Mouse (Mus musculus) CD4-positive helper T cell, adult 2 months (primary cell): ENCODE data around the gene Gm49721.
"Not testable (repeated sequence)": the region's sequence is repeated elsewhere in the genome, so short reads cannot be mapped to it uniquely, and the experiment has no call there.

Source experiments
- DNase-seq: peaks from one replicate; pipeline ENCODE4 v3.0.0-alpha.2; 2012; ENCODE audit warnings: low read depth, missing footprints, low spot score

Gene Gm49721

DNA sequence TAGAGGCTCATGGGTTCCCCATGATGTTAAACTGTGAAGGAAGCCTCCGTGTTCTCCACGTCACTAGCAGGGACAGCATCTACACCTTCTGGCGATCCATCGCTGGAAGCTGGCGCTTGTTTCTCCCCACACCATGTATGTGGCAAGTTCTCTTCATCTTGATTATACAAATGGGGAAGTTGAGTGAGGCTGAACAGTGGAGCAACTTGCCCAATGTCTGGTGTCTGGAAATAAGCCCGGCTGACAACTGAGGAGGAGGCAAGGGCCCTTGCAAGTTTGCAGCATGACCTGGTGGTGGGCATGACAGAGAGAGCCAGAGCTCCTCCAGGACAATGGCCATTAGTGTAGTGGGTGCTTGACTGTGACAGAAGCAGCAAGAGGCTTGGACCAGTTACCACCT, 96.8 kb downstream of the Gm49721 start:
- DNase-seq = not testable (repeated sequence)

DNA sequence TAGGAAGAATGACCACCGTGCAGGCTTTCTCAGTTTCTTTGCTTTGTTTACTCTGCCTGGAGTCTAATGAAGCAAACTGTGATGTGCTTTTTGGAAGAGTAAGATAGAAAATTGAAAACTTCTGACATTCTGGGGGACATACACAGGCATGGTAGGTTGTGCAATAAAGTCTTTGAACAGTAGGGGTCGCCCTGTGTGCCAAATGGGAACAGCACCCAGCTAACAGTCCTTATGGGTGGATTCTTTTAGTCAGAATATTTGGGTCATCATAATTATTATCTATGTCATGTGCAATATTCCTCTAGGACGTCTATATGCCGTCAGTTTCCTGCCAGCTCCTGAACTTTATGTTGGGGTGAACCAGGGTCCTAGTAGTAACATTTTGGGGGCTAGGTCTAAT, 100.9 kb downstream of the Gm49721 start:
- DNase-seq = not testable (repeated sequence)

DNA sequence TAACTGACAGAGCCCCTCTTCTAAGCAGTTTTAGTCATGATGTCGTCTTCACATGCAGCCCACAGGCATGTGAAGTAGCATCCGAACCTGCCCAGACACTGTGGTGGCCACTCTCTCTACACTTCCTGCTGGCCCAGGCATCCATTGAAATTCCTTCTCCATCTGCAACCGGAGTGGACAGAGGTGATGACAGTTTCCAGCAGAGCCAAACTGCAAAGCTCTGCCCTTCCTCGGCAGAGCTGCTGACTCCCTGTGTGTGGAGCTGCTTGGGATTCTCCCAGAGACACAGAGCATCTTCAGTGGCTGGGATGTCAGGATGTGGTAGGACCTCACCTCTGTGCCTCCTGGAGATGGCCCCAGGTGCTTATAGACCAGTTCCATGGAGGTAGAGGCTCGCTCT, 105.8 kb downstream of the Gm49721 start:
- not testable (repeated sequence) for DNase-seq

DNA sequence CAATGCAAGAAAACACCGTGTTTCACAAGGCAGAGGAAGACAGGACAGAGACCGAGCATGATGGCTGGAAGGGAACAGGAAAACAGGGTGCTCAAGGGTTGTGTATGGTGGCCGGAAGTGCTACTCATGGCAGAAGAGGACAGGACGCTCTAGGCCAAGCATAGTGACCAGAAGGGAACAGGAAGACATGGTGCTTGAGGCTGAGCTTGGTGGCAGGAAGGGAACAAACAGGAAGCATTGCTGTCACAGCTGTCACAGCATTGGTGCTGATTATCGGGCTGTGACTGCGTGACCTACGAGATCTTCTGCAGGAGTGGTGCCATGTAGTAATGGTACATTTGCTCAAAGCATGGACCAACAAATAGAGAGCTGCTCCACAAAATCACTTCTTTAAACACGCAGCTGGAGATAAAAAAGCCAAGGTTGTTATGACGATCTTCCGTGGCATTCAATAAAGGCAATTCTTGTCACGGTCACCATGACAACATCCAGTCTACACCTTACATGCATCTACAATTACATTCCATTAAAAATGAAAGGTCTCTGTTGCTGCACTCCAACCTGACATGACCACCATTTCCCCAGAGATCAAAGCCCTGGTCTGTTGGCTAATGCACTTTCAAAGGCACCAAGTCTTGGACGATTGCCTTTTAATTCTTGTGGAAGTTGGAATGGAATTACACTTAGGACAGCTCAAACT, 106.9 kb downstream of the Gm49721 start:
- DNase-seq = not testable (repeated sequence)

- DNase-seq = not testable (repeated sequence)
These were observed 108.1 kb downstream of the Gm49721 start for GRCm38 (mm10) chr17:7086836-7087235.
